Comparison of ENCODE assay signal across 9 mouse cellular contexts in the genomic region with DNA sequence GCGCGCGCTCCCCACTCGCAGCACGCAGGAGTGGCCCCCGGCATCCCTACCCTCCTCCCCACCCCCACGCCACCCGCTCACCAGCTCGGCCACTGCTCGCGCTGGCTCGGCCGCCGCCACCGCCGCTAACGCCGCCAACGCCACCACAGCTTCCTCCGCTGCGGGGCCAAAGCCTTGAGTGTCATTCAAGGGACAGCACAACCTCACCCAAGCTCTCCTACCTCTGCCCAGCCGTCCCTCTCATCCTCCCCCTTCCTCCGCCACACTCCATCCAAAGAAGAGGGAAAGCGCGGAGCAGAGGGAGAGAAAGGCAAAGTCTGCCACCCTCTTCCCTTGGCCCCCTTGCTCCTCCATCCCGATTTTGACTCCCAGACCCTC. TPM values are rescaled to one million over a fixed set of nuclear protein-coding genes. Genes with fewer than 3 reads are reported as not detected.
DNase-seq lines count a peak whose midpoint lies in the region; ATAC-seq and TF ChIP-seq lines count a peak whose summit lies in the region.
"Had no signal": no experiment of that assay in that cellular context is flagged by ENCODE, and none has a peak within 500 bp of the region (broad histone marks: within the 10 kb centered on the region; RNA-seq: fewer than 3 reads in every experiment).

A gene (plus strand): TSS at position 171 of the 378 bp plus-strand sequence.

- intact Hi-C loops in heart, postnatal 25 days (cut with DNase I) = loop anchor here (5.0 kb wide), 1 partner anchor 40 kb away; no protein-coding TSS in a partner anchor

- under 1% methylated on average over 23 of the region's 26 CpGs for WGBS in heart, embryonic 11.5 days (ENCODE audit: insufficient replicate concordance)
- WGBS in heart, postnatal 0 days = under 1% methylated on average over 22 of the region's 26 CpGs
- WGBS in limb, embryonic 15.5 days = under 1% methylated on average over 23 of the region's 26 CpGs

- no peaks in the 10 kb centered on the region for H3K9me3 ChIP-seq in heart, embryonic 11.5 days (replicated peaks; ENCODE audit: control insufficient read depth, low read length)
- no peaks in the 10 kb centered on the region for H3K9me3 ChIP-seq in ES-Bruce4 (replicated peaks; ENCODE audit: control insufficient read depth, insufficient read depth, low read length, poor library complexity, severe bottlenecking)
- H3K9me3 ChIP-seq in heart, postnatal 0 days (replicated peaks; ENCODE audit: control insufficient read depth, low read length) = no peaks in the 10 kb centered on the region
- H3K9me3 ChIP-seq in limb, embryonic 15.5 days = no peaks in the 10 kb centered on the region

- H3K4me1 ChIP-seq in heart, embryonic 11.5 days (ENCODE audit: control insufficient read depth, insufficient read depth, low read length) = no peaks in the 10 kb centered on the region; the same call in 1 of the 2 replicates
- no peaks in the 10 kb centered on the region for H3K4me1 ChIP-seq in ES-Bruce4 (ENCODE audit: control insufficient read depth, insufficient read depth, low read length)
- peaks cover 8% of the 10 kb centered on the region; the same call in 1 of the 2 replicates for H3K4me1 ChIP-seq in heart, postnatal 0 days (ENCODE audit: control insufficient read depth, insufficient read depth)
- peaks cover 19% of the 10 kb centered on the region for H3K4me1 ChIP-seq in limb, embryonic 15.5 days

- 0 out of 2 replicates have a peak within 1 kb of the TSS, but pooled peaks have one; percentile 22 for H3K27ac ChIP-seq in heart, embryonic 11.5 days (ENCODE audit: low read depth, low read length)
- H3K27ac ChIP-seq in ES-Bruce4 (ENCODE audit: insufficient read depth, low read length) = no peak within 1 kb of the TSS
- peak within 1 kb of the TSS; percentile 78 for H3K27ac ChIP-seq in heart, postnatal 0 days (ENCODE audit: low read depth)
- H3K27ac ChIP-seq in limb, embryonic 15.5 days = peak within 1 kb of the TSS; percentile 86

- no peak for TF ChIP-seq EP300 in ES-Bruce4 (IDR thresholded peaks at IDR 0.05; ENCODE audit: insufficient read depth, low read depth, low read length)
- TF ChIP-seq EP300 in heart, postnatal 0 days (IDR thresholded peaks at IDR 0.05; ENCODE audit: low read depth) = no peak

- ATAC-seq in heart, embryonic 11.5 days (replicated peaks; ENCODE audit: insufficient number of reproducible peaks, low FRiP score, low TSS enrichment) = no peak; the same call in 1 of the 2 replicates
- ATAC-seq in heart, postnatal 0 days (ENCODE audit: insufficient read depth, low read depth) = no peak
- ATAC-seq in limb, embryonic 15.5 days (ENCODE audit: insufficient number of reproducible peaks, low FRiP score, low TSS enrichment, low read depth) = peak; percentile 36; the same call in 1 of the 2 replicates

- peak within 1 kb of the TSS; percentile 79 for H3K9ac ChIP-seq in heart, embryonic 11.5 days (ENCODE audit: low read depth, low read length)
- peak within 1 kb of the TSS; percentile 76 for H3K9ac ChIP-seq in ES-Bruce4 (ENCODE audit: low read depth, poor library complexity, severe bottlenecking)
- peak within 1 kb of the TSS; percentile 70 for H3K9ac ChIP-seq in heart, postnatal 0 days (replicated peaks; ENCODE audit: low read depth, low read length)
- peak within 1 kb of the TSS; percentile 53 for H3K9ac ChIP-seq in limb, embryonic 15.5 days

- no peak for DNase-seq in heart, postnatal 25 days (ENCODE audit: low spot score)
- peak; percentile 44 for DNase-seq in heart, postnatal 0 days (ENCODE audit: low spot score)
- no peak for DNase-seq in urinary bladder, adult 2 months (ENCODE audit: low spot score)
- no peak for DNase-seq in gastrocnemius, adult 18-20 months (ENCODE audit: low spot score)
- no peak for DNase-seq in kidney, postnatal 25 days

- H3K36me3 ChIP-seq in heart, embryonic 11.5 days (ENCODE audit: control insufficient read depth, insufficient read depth, low read length) = no peaks in the 10 kb centered on the region
- H3K36me3 ChIP-seq in ES-Bruce4 (ENCODE audit: control insufficient read depth, insufficient read depth, low read length, poor library complexity, severe bottlenecking) = no peaks in the 10 kb centered on the region
- no peaks in the 10 kb centered on the region for H3K36me3 ChIP-seq in heart, postnatal 0 days (replicated peaks; ENCODE audit: control insufficient read depth, insufficient read depth, low read length)
- no peaks in the 10 kb centered on the region for H3K36me3 ChIP-seq in limb, embryonic 15.5 days

- TF ChIP-seq CTCF in ES-Bruce4 (IDR thresholded peaks at IDR 0.05; ENCODE audit: low read depth, low read length) = no peak
- TF ChIP-seq CTCF in heart, postnatal 0 days (IDR thresholded peaks at IDR 0.05; ENCODE audit: low read depth) = no peak

- peak within 1 kb of the TSS; percentile 51 for H3K4me3 ChIP-seq in heart, embryonic 11.5 days (ENCODE audit: low read depth, low read length)
- peak within 1 kb of the TSS; percentile 84 for H3K4me3 ChIP-seq in ES-Bruce4 (ENCODE audit: low read depth, low read length)
- peak within 1 kb of the TSS; percentile 72 for H3K4me3 ChIP-seq in heart, postnatal 0 days (ENCODE audit: low read depth, low read length)
- peak within 1 kb of the TSS; percentile 66 for H3K4me3 ChIP-seq in limb, embryonic 15.5 days

- TF ChIP-seq POLR2A in ES-Bruce4 (IDR thresholded peaks at IDR 0.05; ENCODE audit: insufficient read depth, low read length) = no peak

- H3K4me2 ChIP-seq in heart, embryonic 11.5 days = peak within 1 kb of the TSS; percentile 98
- peak within 1 kb of the TSS; percentile 97 for H3K4me2 ChIP-seq in heart, postnatal 0 days (ENCODE audit: low read depth, low read length)
- peak within 1 kb of the TSS; percentile 85 for H3K4me2 ChIP-seq in limb, embryonic 15.5 days

- H3K27me3 ChIP-seq in heart, embryonic 11.5 days (ENCODE audit: control insufficient read depth, insufficient read depth, low read length) = peaks cover 5% of the 10 kb centered on the region; the same call in 1 of the 2 replicates
- peaks cover 1% of the 10 kb centered on the region for H3K27me3 ChIP-seq in ES-Bruce4 (ENCODE audit: control insufficient read depth, insufficient read depth, low read length, poor library complexity, severe bottlenecking)
- H3K27me3 ChIP-seq in heart, postnatal 0 days (ENCODE audit: control insufficient read depth, insufficient read depth, low read length) = 0 out of 2 replicates have a peak, but pooled peaks cover 6% of the 10 kb centered on the region
- no peaks in the 10 kb centered on the region for H3K27me3 ChIP-seq in limb, embryonic 15.5 days
- H3K27me3 ChIP-seq: CH12.LX had no signal

RNA-seq across cellular contexts. Expression of the gene that starts here (rescaled TPM):
- 2.5 and 2.6 TPM in 2 replicates for polyA plus RNA-seq in heart, embryonic 11.5 days (2014; fragmentation: Nextera tagmentation; extraction: Ambion mirVana)
- 1 to 10 TPM; 5.4 to 7.1 TPM for total RNA-seq in heart, postnatal 25 days (2021)
- polyA plus RNA-seq in ES-Bruce4 (2011; ENCODE audit: insufficient read depth, insufficient read length, low read depth, missing spikeins) = 1.1 and 1.8 TPM in 2 replicates
- 4.9 and 9.5 TPM in 2 replicates for total RNA-seq in heart, postnatal 0 days (2014; rRNA removed; ENCODE audit: low replicate concordance)
- 1.5 and 1.7 TPM in 2 replicates for polyA plus RNA-seq in heart, postnatal 0 days (2015; fragmentation: Nextera tagmentation; extraction: Ambion mirVana)
- polyA plus RNA-seq in limb, embryonic 15.5 days (2015; fragmentation: Nextera tagmentation; extraction: Ambion mirVana) = 4.4 and 5.3 TPM in 2 replicates
- 1.8 and 2.8 TPM in 2 replicates for polyA plus RNA-seq in urinary bladder, adult 2 months (2012; rRNA removed)
- under 1 TPM; 0.53 to 0.85 TPM for total RNA-seq in gastrocnemius, adult 18-20 months (2021)
